Mouse (Mus musculus) spleen, adult 2 months (tissue): Measurements from ENCODE around the gene G430095P16Rik.

Experiments
- CTCF ChIP-seq: fragments of 200-500 bp; IDR thresholded peaks from 2 replicates; pipeline ENCODE4 v1.5.1; 2011; ENCODE audit warnings: mild to moderate bottlenecking, inconsistent platforms; ENCODE audit not compliant: insufficient read depth, insufficient read length, insufficient replicate concordance; ENCODE audit errors: extremely low read depth
- POLR2A ChIP-seq: fragments of 200-500 bp; IDR thresholded peaks from 2 replicates; pipeline ENCODE4 v1.6.1; 2011; ENCODE audit warnings: low read depth, low read length, inconsistent platforms

DNA sequence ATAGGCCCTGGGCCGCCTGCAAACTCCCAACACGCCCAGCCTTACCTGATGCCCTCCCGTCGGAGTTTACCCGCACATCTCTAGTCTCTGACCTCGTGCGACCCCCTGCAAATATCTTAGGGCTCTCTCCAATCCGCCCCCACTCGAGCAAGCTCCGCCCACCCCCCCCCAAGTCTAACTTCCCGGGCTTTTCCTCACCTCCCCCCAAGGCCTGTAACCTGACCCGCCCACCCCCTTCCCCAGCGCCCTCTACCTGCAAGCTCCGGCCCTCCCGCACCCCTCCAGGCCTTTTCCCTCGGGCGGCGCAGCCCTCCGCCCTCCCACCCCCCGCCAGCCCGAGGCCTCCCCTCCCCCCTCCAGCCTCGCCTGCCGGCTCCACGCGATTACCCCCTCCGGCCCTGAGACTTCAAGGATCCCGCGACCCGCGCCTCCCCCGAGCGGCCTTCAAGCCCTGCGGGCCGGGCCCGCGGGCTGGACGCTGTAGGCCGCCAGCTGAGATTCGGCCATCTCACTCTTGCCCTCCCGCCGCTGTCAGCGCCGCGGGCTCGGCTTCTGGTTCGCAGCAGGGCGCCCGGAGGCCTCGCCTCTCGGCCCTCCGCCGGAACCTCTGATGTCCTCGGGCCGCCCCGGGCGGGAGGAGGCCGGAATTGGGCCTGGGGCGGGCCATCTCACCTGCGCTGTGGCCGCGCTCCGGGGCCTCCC lies 35.7 kb upstream of the G430095P16Rik start:
- TF ChIP-seq CTCF = no peak
- no peak for TF ChIP-seq POLR2A
